Mouse (Mus musculus) heart, postnatal 36 days (tissue): ENCODE data around the gene Arhgap10. TPM values are rescaled to one million over a fixed set of nuclear protein-coding genes. Genes with fewer than 3 reads are reported as not detected.
A peak's percentile ranks its signal among the peaks of the same experiment; 100 is the strongest.

Experiments
- DNase-seq, 2 experiments: peaks; one replicate each; pipeline ENCODE4 v3.0.0; 2021 to 2022
- intact Hi-C: fragments of 180-260 bp; cut with DNase I; formaldehyde crosslinking; loops from one replicate; pipeline ENCODE4 v1.15.1; 2025
- total RNA-seq, 2 experiments: library from RNA; stranded (reverse); gene quantifications; 2 replicates each; pipeline ENCODE4 v1.2.3; 2021

The Arhgap10 gene
- total RNA-seq, 2 experiments from 2014 or later, result 56.4 to 61.9 TPM

DNA sequence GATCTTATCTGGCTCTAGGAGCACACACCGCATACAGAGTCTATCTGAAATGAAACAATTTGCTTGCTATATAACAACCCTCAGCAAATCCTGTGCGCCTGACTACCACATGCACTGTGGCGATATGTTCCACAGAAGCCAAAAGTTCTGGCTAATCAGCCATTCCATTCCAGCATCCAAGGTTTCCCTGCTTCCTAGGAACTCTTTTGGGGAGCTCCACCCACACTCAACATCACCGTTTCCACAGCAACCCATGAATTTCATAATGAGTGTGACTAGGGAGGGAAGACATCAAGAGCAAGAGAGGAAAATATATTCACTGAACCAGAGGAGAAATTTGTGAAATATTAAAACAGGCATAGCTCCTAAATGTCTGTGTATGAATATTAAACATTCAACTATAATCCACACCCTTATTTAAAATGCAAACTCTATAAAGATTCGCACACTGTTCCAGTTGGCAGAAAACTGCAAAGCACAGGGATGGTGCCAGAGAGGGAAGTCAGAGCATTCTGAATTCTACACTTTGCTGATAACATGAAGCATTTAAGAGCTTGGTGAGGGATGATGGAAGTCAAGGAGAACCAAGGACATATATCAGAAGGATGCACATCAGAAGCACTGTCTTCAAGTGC lies 261.2 kb downstream of the Arhgap10 start:
- intact Hi-C loops, result no loop called here
- DNase-seq, result no peak

DNA sequence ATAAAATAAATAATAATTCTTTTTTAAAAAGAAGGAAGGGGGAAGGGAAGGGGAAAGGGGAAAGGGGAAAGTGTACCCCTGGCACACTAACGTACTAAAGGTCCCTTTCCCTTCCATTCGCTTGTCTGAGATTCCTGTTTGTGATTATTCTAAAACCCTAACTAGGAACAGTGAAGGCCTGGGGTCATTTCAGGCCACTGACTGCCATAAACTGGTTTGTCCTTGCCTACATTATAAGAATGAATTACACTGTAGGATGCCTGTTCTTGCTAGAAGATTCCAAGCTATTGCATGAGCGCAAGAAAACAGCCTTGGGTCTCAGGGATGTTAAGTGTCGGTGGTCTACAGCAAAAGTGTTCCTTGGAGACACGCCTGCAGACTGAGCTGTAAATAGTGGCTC lies 263.3 kb downstream of the Arhgap10 start:
- no peak for DNase-seq
- intact Hi-C loops, result no loop called here

GRCm38 (mm10) chr8:77251134-77251533 lies 266.6 kb downstream of the Arhgap10 start:
- intact Hi-C loops, result no loop called here
- no peak for DNase-seq

DNA sequence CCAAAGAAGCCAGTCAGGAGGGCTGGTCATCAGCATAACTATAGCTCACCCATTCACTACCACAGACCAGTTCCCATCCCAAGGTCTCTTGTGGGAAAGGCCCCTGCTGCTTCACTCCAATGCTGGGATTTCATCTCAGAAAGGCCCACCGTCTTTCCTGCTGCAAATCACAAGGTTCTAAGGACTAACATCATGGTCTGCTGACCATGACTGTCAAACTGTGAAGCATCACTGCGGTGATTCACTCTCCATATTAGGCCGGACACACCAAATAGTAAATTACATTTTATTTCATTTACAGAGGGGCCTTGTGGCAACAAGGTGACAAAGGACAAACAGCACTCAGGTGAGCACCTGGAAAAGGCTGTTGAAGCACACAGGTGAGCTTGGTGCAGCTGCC lies 267.7 kb downstream of the Arhgap10 start:
- intact Hi-C loops, result no loop called here
- no peak for DNase-seq

DNA sequence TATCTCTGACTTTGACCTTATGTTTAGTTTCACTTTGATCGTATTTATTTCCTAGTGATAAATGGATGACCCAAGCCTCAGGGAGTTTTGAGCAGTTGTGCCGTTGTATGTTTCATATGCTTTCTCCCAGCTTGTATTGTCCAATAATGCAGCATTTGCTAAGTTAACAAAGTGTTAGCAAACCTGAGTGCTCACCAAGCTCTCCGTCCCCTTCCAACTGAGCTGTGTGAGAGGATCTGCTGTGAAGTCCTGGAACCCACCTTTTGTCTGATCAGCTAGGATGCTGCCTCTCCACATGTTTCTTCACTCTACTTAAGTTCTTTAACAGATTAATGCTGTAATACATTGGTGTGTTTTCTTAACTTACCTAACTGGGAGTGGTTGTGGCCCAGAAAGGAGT lies 276.4 kb downstream of the Arhgap10 start:
- intact Hi-C loops, result no loop called here
- no peak for DNase-seq

DNA sequence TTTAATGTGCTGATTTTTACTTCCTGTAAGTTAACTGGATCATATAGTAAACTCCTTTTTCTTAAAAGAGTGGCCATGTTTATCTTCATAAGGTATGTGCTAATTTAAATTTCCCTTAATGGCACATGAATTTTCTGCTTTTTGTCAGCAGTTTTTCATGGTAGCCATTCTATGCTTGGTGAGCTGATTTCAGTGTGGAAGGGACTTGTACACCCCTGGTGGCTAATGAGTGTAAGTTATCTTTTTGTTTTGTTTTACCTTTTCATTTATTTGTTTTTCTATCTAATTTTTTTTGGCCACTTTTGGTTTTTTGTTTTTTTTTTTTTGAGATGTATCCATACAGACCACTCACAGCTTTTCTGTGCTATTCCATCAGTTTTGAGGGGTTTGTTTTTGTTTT lies 278.3 kb downstream of the Arhgap10 start:
- no peak for DNase-seq
- intact Hi-C loops, result no loop called here

DNA sequence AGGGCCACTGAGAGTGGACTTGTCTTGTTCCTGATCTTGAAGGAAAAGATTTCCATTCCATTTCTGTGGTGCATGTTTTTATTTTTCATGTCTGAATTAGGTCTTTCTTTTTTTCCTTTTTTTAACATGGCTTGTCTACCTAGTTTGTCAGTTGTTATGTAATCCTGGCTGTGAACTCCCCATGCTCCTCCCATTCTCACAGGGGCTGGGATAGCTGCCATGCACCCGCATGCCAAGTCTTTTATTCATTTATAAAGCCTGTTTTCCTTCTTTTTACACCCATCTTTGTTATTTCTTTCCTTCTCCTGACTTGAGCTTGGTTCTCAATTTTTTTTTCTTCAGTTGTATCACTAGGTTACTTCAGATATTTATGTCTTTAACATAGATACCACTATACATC lies 281.1 kb downstream of the Arhgap10 start:
- intact Hi-C loops, result no loop called here
- DNase-seq, result peak in 1 of 2 experiments; percentile 43

DNA sequence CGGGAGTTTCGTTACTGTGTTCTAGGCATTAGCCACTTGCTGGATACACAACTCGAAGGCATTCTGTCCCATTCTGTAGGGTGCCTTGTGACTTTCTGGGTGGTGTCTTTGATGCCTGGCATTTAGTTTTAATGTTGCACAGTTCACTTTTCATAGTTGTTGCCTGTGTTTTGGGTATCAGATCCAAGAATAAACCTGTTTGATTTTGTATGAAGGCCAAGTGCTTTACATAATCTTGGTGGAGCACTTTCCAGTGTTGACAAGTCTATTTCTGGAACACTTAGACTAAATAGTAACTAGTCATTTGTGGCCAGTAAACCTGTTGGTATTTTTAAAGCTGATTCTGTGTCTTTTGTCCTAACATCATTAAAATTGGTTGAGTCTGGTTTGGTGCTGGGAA lies 285.3 kb downstream of the Arhgap10 start:
- intact Hi-C loops, result loop anchor here (5.0 kb wide), 1 partner anchor 330 kb away; no protein-coding TSS in a partner anchor
- DNase-seq, result peak in 1 of 2 experiments; percentile 31

DNA sequence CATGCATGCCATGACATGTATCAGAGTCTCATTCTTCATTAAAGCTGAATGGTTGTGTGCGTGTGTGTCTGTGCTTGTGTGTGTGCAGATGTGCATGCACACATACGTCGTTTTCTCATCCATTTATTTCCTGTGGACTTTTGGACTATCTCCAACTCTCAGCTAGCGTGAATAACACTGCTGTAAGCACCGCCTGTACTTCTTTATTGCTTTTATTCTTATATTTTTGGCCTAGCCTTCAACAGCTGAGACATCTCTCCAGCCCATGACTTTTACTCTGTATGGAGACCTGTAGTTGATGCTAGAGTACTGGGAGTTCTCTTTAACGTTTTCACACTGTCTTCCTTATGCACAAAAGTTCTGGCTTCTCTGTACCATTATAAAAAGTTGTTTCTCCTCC lies 285.9 kb downstream of the Arhgap10 start:
- intact Hi-C loops, result loop anchor here (5.0 kb wide), 1 partner anchor 330 kb away; no protein-coding TSS in a partner anchor
- no peak for DNase-seq

- DNase-seq, result no peak
- intact Hi-C loops, result loop anchor here (5.0 kb wide), 1 partner anchor 329 kb away; no protein-coding TSS in a partner anchor
Measured at GRCm38 (mm10) chr8:77231211-77231610, 286.5 kb downstream of the Arhgap10 start.

GRCm38 (mm10) chr8:77228688-77229087 lies 289.1 kb downstream of the Arhgap10 start:
- no peak for DNase-seq
- intact Hi-C loops, result no loop called here

GRCm38 (mm10) chr8:77227742-77228141 lies 290.0 kb downstream of the Arhgap10 start:
- intact Hi-C loops, result no loop called here
- no peak for DNase-seq

- no peak for DNase-seq
- intact Hi-C loops, result no loop called here
Measured at GRCm38 (mm10) chr8:77223123-77223522, 294.6 kb downstream of the Arhgap10 start.

DNA sequence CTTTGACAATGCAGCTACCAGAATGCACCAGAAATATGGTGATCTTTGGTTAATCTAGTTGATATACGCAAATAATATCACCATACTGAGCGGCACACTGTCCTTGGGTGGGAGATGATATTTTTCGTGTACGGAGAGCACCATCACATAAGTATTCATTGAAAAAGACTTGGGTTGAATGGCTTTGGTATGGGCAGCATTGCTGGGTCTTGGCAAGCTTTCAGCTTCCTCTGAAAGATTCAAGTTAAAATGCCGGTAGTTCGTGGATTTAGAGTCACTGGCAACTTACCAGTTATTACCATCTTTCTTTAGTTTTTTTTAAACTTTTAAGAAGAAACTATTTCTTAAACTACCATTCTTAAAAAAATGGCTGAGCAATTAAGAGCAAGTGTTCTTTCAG lies 302.6 kb downstream of the Arhgap10 start:
- intact Hi-C loops, result no loop called here
- no peak for DNase-seq

- intact Hi-C loops, result no loop called here
Measured at GRCm38 (mm10) chr8:77214665-77215064, 303.1 kb downstream of the Arhgap10 start.

DNA sequence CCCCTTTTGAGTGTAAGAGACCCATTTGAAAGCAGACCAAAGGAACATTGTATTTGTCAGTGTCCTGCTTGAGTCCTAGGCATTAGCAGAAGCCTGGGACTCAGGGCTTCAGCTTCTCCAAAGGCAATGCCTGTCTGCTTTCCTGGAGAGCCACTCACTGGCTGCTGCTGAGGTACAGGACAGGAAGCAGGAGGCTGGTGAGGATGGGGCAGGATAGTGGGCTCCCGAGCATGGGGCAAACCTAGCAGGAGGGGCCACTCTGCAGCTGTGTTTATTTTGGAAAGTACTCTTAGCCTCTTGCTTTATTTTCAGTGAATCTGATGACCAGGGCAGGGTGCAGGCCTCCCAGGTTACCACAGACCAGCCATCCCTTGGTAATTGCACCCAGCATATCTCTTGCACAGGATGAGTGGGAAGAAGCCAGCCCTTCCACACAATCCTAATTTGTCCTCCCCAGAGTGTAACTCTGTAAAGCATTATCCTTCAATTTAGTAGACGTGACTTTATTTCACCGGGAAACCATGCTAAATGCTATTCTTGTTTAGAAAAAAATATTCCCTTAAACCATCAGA lies 303.8 kb downstream of the Arhgap10 start:
- no peak for DNase-seq
- intact Hi-C loops, result no loop called here

More at GRCm38 (mm10) chr8:77214665-77215064, 303.1 kb downstream of the Arhgap10 start:
- DNase-seq, result no peak

DNA sequence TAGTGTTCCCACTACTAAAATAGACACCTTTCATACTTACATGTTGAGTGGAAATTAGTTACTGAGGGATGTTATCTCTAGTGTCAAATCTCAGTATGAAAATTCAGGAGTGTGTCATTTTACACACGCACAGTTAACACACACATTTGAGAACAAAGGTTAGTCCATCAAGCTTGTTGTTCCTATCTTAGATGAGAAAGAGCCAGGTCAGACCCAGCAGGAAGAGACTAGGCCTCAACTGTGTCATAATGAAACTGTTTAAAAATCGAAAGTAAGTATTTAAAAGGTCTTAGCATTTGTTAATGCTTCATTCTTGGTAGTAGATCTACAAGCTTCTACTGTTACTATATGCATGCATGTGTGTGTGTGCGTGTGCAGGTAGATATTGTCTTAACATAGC lies 308.5 kb downstream of the Arhgap10 start:
- intact Hi-C loops, result no loop called here
- no peak for DNase-seq

Other genes starting within 250 kb of the Arhgap10 start
- 10 to 100 TPM; 11.7 TPM for gene Prmt9, start 31.4 kb upstream of the Arhgap10 start, total RNA-seq
- 10 to 100 TPM; 11.1 to 11.8 TPM for gene Tmem184c, start 92.7 kb upstream of the Arhgap10 start, total RNA-seq
- gene Ednra, start 206.5 kb upstream of the Arhgap10 start, total RNA-seq, result 10 to 100 TPM; 39.2 to 43.5 TPM